Mouse (Mus musculus): ENCODE data around the gene Matn4.
"Not testable (repeated sequence)": the region's sequence is repeated elsewhere in the genome, so short reads cannot be mapped to it uniquely, and the experiment has no call there.

The Matn4 gene

GRCm38 (mm10) chr2:164372408-164373053 is 32.4 kb downstream of the Matn4 start:
- no peak for DNase-seq (ENCODE audit: low read depth, low spot score)

DNA sequence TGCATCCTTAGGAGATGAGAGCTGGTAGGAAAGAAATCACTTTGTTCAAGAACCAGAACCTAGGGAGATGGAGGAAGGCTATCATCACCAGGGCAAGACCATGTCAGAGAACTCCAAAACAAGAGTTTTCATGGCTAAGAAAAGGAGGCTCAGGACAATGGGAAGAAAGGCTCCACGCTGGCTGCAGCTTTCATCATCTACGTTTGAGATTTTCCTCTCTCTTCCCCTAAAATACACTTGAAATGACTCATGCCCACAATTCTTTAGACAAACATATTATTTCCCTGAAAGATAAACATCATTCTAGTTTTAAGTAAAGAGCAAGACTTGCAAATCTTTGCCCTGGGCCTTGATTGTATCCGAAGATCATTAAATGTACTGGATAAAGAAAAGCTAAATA is 33.6 kb downstream of the Matn4 start:
- no peak for DNase-seq (ENCODE audit: low read depth, low spot score)

- DNase-seq (ENCODE audit: low read depth, low spot score): no peak
Measured at GRCm38 (mm10) chr2:164368620-164369105, 36.3 kb downstream of the Matn4 start.

DNA sequence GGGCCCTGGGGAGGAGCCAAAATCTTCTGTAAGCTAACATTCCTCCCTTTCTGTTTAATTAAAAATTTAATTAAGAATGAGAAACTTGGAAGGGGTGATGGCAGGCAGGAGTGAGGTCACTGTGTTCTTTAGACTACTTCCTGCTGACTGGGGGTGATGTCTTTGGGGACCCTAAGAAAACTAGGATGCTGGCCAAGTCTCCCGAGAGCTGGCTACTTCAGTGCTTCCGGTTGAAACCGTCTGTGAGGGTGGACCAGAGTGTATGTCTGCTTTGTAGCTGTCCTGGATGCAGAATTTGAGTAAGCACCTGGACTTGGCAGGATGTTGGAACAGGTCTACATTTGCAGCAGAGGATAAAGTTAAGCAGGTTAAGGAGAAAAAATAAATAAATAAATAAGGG is 38.0 kb downstream of the Matn4 start:
- no peak for DNase-seq (ENCODE audit: low read depth, low spot score)

- no peak for DNase-seq (ENCODE audit: low read depth, low spot score)
Measured at GRCm38 (mm10) chr2:164360974-164361657, 43.8 kb downstream of the Matn4 start.

GRCm38 (mm10) chr2:164359668-164360067 is 45.3 kb downstream of the Matn4 start:
- no peak for DNase-seq (ENCODE audit: low read depth, low spot score)

GRCm38 (mm10) chr2:164359031-164359430 is 45.9 kb downstream of the Matn4 start:
- DNase-seq (ENCODE audit: low read depth, low spot score): no peak

DNA sequence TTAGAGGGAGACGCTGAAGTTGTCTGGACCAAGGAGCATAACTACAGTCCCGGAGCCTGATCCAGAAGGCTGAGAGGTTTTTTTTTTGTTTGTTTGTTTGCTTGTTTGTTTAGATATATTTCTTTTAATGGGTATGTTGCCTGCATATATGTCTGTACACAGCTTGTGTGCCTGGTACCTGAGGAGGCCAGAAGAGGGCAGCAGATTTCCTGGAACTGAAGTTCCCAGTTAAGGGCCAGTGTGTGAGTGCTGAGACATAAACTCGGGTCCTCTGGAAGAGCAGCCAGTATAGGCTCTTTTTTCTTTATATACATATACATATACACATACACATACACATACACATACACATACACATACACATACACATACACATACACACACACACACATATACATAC is 46.6 kb downstream of the Matn4 start:
- DNase-seq (ENCODE audit: low read depth, low spot score): no peak

DNA sequence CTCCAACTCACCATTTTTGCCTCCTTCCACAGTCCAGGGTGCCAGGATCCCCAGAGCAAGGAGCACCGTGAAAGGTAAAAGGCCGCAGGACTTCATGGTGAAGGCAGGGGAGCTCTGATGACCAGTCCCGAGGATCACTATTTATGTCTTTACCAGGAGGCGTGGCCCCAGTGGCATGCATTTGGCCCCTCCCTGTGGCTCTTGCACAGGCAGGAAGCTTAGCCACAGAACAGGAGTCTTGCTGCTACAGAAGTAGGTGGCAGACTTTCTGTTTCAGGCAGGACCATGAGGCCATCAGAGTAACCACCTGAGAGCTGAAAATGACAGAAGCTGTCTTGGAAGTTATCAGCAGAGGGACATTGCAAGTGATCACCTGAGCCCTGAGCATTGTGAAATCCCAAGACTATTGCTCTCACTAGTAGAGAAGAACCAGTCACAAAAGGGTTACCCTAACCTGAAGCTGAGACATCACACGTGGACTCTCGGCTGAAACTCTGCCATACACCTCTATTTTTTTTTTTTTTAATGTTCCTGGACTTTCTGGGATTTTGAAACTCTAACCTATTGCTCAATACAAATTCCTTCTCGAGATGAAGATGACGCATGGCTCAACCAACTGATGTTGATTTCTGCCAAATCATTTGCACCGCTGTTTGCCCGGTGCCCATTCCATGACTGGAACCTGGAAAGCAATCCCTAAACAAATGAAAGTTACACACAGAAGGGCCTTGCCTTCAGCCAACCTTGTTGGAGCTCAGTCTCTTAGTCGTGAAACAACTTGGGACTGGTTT is 48.6 kb downstream of the Matn4 start:
- DNase-seq (ENCODE audit: low read depth, low spot score): no peak

GRCm38 (mm10) chr2:164353356-164353755 is 51.6 kb downstream of the Matn4 start:
- no peak for DNase-seq (ENCODE audit: low read depth, low spot score)

GRCm38 (mm10) chr2:164352697-164353096 is 52.3 kb downstream of the Matn4 start:
- DNase-seq (ENCODE audit: low read depth, low spot score): no peak

DNA sequence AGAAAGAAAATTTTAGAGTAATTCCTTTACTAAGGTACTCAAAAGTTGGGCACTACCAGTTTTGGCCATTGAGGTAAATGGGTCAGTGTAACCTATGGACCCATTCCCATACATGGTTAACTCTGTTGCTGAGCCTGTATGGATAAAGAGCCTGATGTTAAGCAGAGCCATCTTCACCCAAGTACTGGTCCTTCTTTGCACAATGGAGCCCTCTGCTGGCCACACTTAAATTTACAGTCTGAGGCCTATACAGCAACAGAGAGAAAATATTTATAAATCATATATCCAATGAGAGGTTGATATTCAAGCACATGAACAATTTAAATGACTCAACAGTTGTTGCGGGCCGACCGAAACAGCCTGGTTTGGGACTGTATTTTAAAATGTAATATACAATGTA is 56.0 kb downstream of the Matn4 start:
- DNase-seq (ENCODE audit: low read depth, low spot score): no peak

- DNase-seq (ENCODE audit: low read depth, low spot score): not testable (repeated sequence)
Measured at GRCm38 (mm10) chr2:164347697-164348096, 57.3 kb downstream of the Matn4 start.

DNA sequence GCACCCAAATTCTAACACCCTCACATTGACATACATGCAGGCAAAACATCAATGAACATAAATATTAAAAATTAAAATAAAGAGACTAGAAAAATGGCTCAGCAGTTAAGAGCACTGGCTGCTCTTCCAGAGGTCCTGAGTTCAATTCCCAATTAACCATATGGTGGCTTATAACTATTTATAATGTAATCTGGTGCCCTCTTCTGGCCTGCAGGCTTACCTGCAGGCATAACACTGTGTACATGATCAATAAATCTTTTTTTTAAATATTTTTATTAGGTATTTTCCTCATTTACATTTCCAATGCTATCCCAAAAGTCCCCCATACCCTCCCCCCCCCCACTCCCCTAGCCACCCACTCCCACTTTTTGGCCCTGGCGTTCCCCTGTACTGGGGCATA is 61.2 kb downstream of the Matn4 start:
- not testable (repeated sequence) for DNase-seq (ENCODE audit: low read depth, low spot score)
